Mouse (Mus musculus) lung, postnatal 36 days (tissue): ENCODE data around the gene Trim23.
A peak's percentile ranks its signal among the peaks of the same experiment; 100 is the strongest.
"Not testable (repeated sequence)": the region's sequence is repeated elsewhere in the genome, so short reads cannot be mapped to it uniquely, and the experiment has no call there.

Source experiments
- DNase-seq: peaks from one replicate; pipeline ENCODE4 v3.0.0; 2022; ENCODE audit warnings: mixed read lengths

The Trim23 gene

DNA sequence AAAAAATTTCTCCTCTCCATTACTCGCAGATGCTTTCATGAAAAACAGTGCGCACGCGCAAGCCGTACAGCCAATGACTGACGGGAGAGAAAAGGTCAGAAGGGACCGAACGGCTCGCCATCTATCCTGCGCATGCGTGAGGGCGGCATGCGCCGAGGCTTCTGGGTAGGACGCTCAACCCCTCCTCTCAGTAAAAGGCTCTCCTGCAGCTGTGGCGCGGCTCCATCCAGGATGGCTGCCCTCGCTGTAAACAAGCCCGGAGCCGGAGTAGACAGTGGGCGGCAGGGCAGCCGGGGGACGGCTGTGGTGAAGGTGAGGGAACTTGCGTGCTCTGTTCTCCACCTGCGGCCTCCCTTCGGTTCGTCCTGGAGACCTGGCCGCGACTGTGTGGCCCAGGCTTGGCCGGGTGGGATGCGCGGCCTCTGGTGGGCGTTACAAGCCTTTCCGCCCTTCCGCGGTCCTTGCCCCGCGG is at the start of gene Trim23:
TSS of gene Trim23 (plus strand) at position 148 of the 472 bp plus-strand sequence.
- DNase-seq, result peak; percentile 99

DNA sequence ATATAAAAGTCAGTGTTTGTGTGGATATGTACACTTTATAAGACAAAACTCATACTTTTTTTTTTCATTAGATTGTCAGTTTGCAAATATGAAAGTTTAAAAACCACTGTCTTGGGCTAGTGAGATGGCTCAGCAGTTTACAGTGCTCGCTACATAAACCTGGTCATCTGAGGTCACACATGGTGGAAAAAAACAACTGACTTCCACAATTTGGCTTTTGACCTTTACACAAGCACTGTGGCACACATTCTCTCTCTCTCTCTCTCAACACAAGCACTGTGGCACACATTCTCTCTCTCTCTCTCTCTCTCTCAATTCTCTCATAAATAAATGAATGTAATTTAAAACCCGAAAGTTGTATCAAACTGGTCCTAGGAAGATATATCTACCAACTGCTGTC is 46.0 kb upstream of the Trim23 start:
- no peak for DNase-seq

DNA sequence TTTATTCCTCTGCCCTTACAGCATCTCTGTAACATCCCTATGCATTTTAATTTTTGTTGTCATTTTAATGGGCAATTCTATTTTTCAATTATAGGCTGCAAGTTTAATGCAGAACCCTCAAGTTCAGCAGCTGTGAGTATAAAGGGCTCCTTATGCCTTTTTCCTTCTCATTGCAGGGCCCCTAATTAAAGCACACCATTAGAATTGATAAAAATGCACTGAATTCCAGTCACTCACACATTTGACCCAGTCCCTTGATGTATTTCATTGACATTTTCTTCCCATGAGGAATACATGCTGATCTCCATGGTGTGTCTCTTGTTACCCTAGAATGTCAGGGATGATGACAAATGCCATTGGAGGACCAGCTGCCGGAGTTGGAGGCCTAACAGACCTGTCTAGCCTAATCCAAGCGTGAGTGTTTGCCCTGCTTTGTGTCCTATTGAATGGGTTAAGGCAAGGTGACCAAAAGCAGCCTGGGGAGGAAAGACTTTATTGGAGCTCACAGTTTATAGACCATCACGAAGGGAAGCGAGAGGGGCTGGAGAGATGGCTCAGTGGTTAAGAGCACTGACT is 44.0 kb upstream of the Trim23 start:
- no peak for DNase-seq

DNA sequence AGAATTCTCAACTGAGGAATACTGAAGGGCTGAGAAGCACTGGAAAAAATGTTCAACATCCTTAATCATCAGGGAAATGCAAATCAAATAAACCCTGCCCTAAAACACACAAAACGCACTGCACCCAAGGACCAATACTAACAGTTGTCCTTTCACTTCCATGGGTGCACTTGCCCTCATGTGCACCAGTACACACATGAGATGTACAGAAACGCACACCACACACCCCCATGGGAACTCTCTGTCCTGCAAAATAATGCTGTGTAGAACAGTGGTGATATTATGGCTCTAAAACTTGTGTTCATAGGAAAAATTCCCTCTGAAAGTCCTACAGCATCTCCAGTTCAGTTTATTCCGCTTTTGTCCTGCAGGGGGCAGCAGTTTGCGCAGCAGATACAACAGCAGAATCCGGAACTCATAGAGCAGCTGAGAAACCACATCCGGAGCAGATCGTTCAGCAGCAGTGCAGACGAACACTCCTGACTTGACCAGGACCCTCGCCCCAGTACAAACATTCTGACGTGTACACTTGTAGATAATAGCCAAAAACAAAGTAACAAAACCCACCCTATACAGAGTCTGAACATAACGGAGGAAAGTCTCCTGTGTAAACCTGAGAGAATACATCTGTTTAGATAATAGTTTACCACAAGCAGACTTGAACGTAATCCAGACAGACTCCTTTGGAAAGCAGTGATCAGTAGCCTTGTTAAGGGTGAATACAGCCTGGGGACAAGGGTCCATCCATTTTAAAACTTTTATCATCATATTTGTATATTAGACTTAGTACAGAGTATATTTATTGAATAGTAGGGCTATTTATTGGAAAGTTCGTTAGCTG is 39.0 kb upstream of the Trim23 start:
- peak; percentile 93 for DNase-seq

DNA sequence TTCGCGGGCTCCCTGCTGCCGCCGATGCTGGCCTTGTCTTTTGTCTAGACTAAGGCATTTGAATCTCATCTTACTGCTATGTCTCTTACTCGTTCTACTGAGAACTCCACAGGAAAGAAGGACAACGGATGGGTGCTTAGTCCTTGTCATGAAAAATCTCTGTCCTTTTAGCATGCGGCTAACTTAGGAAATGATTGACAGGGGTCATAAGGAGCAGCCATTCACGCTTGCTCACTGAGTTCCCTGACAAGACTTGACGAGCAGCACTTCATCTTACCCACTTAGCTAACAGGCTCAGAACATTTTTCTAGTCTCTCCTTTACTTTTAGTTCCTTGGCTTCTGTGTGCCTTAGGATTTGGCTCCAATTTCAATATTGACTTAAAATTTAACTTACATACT is 33.7 kb upstream of the Trim23 start:
- no peak for DNase-seq

DNA sequence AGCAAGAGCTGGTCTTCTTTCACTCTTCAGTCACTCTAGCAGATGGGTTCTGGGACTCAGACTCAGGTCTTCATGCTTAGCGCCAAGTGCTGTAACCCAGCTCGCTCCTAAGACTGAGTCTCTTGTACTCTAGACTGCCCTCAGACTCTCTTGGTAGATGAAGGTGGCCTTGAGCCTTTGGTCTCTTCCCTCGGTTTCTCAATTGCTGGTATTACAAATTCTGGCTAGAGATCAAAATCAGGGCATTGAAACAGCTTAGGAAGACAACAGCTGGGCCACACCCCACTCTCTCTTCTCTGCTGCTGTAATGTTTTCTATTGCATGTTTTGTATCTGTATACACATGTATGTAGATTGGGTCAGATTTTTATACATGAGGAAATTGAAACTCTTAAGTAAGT is 33.0 kb upstream of the Trim23 start:
- DNase-seq, result no peak

DNA sequence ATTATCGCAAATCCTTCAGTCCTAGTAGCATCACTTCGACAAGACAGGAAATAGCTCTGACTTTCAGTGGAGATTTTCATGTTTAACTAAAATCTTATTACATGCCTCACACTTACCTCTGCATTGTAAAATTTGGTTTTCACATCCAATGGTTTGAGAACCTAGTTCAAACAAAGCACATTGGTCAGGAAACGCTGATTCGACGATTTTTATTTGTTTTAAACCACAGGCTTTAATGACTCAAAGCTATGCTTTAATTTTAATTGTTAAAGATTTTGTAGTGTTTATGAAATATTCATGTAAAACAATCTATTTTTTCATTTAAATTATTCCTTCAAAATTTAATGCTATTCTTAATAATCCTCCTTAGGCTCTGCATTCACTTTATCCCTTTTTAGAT is 24.4 kb upstream of the Trim23 start:
- no peak for DNase-seq

DNA sequence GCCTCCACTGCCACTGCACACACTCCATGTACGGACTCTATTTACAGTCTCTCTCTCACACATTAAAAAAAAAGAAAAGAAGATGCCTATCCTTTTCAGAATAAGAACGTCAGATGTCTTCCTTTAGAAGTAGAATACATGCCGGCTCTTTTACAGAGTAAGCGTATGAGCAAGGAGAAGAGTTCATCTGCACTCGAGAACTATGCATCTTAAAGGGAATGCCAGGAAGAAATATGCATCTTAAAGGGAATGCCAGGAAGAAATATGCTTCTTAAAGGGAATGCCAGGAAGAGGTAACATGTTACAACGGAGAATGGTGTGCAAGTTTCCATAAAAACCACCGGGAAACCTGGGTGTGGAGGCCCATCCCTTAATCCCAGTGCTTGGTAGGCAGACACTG is 23.5 kb upstream of the Trim23 start:
- DNase-seq, result no peak

DNA sequence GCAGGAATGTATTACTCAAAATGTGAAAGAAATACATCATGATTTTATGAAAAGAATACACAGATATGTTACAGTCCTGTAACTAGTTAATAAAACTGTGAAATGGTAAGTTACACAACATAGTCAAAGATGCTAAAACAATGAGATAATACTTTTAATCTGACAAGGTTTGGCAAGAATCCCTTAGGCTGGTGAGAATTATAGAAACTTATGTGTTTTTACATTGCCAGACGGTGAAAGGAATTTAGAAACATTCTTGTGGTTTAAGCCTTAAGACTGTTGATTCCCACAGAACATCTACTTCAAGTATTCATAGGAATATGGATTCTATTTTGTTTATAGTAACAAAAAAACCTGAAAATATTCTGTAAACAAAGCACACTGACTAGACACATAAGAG is 22.9 kb upstream of the Trim23 start:
- DNase-seq, result no peak

DNA sequence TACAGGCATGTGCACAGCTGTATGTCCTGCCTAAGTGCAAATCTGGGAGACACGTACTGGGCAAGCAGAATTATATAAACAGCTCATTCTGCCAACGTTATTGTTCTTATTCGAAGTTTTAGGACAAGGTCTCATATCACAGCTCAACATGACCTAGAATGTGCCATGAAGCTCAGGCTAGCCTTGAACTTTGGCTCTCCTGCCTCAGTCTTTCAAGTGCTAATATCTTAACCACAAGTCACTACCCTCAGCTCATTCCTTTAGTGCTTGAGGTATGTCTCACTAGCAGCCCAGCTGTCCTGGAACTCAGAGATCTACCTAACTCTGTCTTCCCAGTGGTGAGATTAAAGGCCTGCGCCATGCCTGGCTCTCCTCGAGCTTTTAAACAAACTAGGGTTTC is 6.9 kb upstream of the Trim23 start:
- DNase-seq, result no peak

DNA sequence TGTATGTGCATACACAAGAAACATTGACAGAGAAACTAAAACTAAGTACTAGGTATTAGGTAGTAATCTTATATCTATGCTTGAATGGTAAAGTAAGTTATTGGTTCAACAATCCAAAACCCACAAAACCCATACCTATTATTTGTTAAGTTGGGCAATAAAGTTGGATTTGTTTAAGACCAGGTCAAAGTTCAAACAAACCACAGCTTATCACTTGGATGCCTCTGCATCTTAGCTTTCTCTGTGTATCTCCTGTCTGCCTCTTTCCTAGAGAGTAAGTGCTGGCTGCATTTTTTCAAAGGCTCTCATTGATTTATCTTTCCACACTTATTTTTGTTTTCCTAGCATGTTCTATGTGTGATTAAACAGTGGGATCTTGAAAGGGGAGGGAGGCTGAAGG is 6.1 kb upstream of the Trim23 start:
- DNase-seq, result no peak

DNA sequence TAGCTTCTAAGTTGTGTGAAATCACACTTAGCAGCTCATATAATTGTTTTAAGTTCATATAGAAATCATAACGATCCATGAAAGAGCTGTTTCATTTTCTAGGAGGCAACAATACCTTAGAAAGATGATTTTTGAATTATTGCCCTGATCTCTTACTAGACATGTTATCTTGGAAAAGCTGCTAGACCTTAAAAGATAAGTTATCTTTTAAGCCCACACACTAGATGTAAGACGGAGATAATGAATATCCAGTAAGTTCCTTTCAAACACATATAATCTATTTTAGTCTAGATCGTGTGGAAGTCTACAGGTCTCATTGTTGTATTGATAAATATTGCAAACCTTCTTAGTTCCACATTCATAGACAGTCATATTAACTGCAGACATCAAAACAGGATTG is 1.7 kb upstream of the Trim23 start:
- no peak for DNase-seq

DNA sequence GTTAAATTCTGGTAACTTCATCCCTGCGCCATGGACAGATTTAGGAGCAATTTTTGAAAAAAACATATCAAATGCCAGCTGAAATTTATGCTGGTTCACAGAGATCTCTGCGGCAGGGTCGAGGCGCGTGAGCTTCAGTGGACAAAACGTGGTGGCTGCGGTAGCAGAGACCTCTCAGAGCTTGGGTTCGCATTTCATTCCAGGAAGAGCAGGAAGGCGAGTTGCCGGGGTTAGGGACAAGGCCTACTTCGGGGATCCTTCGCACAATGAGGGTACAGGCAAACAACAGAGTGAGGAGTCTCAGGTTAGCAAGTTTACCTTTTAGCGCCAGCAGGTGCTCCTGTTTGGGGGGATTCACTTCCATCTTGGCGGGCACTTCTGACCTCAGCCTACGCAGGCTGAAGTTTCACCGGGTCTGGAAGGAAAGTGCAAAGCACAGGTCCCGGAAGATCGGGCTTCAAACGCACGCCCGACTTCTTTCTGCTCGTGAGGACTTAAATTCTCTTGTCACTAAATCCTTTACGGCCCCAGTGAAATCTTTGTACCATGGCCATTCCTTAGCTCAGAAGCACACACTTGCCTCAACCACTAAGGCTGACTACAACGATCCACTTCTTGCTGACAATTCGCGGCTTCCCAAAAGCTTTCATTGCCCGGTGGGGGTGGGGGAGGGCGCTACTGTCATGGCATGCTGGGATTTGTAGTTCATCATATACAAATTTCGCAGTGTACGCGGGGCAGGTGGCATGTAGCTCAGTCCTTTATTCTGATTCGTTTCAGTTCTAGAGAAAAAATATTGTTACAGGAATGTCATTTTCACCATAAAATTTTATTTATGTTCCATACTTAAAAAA is 574 bp upstream of the Trim23 start, which contains the start of gene Trappc13:
TSS of gene Trappc13 (minus strand) at position 674 of the 854 bp plus-strand sequence.
- no peak for DNase-seq

DNA sequence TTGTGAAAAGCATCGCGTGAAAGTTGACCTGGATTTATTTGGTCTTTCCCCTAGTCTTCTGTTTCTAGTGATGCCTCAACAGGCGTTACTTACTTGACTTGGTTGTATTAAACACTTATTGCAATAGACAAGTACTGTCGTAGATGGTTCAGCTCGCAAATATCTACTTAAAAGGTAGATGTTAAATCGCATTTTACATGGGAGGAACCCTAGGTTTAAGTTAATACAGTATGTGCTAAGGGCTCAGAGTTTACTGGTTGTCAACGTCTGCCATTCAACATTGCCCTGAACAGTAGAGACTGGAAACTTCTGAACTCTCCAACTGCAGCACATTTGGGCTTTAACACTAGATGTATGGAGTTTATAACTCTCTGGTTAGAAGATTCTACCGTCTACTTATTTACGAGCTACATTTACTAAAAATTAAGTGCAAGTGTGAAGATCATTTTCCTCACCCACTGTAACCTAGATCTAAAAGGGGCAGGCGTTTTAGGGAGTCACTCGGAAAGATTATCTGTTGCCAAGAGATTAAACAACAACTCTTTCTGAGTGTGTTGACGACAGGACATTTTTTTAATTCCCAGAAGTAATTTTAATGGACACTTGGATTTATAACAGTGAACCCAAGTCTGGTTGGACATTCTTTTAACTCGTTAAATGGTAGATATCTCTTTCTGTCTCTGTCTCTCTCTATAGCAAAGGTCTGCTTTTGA is 735 bp downstream of the Trim23 start:
- DNase-seq, result no peak

DNA sequence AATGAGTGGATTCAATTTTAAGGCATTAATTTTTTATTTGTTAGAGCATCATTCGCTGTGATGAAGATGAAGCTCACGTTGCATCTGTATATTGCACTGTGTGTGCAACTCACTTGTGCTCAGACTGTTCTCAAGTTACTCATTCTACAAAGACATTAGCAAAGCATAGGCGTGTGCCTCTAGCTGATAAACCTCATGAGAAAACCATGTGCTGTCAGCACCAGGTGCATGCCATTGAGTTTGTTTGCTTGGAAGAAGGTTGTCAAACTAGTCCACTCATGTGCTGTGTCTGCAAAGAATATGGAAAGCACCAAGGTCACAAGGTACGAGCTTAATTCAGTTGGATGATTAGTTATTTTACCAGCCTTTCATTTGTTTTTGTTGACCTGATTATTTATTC is 8.8 kb downstream of the Trim23 start:
- no peak for DNase-seq

DNA sequence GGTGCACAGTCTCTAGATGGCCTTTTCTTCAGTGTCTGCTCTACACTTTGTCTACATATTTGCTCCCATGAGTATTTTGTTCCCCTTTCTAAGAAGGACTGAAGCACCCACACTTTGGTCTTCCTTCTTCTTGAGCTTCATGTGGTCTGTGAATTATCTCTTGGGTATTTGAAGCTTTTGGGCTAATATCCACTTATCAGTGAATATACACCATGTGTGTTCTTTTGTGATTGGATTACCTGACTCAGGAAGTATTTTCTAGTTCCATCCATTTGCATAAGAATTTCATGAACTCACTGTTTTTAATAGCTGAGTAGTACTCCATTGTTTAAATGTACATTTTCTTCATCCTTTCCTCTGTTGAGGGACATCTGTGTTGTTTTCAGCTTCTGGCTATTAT is 17.3 kb downstream of the Trim23 start:
- not testable (repeated sequence) for DNase-seq

DNA sequence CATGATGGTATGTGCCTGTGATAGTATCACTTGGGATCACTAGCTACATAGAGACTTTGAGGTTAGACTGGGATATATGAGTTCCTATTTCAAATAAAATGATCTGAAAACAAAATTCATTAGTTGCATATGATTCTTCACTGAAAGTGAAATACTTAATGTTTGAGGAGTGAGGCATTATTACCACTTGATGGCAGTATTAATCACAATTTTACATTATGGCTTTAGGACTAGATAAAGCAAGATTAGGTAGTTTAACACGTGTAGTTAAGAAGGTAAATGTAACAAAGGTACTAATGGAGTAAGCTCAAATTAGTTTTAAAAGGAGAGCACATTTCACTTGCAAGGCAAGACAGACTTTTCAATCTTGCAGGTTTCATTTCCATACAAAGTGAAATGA is 25.7 kb downstream of the Trim23 start:
- no peak for DNase-seq

DNA sequence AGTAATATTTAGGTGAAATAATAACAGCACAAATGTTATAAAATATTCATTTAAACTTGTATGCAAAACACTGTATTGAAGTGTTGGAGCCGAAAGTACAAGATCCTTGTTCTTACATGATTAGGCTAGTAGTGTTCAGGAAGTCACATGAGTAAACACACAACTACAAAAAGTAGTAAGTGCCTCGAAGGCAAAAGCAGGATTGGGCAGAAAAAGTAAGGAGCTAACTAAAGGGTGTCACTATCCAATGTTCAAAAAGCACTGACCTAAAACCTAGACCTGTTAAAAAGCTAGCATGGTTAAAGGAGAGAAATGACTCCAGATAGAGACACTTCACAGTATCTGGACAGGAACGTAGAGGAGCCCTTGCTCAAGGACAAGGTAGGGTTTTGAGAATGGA is 48.9 kb downstream of the Trim23 start:
- no peak for DNase-seq

DNA sequence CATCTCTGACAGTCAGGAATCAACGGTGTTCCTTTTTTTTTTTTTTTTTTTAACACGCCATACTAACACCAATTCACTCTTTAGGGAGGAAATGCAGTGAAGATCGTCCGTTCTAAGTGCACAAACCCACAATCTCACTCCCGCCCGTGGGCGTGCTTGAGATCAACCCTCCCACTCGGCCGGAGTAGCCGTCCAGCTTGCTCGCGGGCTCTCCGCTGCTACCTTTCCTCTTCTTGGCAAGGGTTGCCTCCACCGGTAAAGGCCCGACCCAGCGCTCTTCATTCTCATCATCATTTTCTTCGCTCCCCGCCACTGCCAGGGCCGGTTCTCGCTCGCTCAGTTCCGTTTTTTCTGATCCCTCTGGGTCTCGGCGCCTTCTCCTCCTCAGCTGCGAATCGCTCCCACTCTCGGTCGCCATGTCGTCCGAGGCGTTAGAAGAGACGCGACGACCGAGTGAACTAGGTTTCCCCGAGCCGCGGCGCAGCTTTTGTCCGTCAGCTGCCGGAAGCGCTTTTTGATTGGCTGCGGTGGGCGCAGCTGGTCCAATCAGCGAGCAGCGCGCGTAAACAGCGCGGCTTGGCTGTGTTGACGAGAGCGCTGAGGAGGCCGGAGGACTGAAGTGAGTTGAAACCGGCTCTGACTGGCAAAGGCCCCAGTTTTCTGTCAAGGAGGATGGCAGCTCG is 49.9 kb downstream of the Trim23 start, which contains the start of the genes Cenpk and Ppwd1:
TSS of gene Cenpk (plus strand) at position 228 of the 683 bp plus-strand sequence.
TSS of gene Ppwd1 (minus strand) at position 460 of the 683 bp plus-strand sequence.
- peak; percentile 97 for DNase-seq

DNA sequence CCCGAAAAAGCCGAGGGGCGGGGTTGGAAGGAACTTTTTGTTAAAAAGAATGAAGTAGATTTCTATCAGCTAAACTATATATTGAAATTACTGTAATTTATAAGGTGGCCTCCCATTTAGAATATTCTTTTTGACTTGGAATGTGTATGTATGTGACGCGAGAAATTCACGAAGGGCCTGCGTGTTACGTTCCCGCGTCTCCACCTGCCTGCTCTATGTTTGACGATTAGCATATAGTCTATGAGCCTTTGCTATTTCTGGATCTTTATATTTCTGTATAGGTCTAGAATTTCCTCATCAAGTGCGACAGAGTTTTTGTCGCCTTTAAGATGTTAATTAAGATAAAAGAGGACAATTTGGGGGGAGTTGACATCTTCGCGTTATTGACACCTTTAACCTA is 50.6 kb downstream of the Trim23 start:
- no peak for DNase-seq
